Mouse (Mus musculus) heart, adult 8-10 months (tissue): ENCODE data around the gene Dusp18. TPM values are rescaled to one million over a fixed set of nuclear protein-coding genes. Genes with fewer than 3 reads are reported as not detected.

ENCODE experiments used
- DNase-seq: peaks from one replicate; pipeline ENCODE4 v3.0.0; 2022; ENCODE audit warnings: low spot score
- total RNA-seq, 4 experiments: library from RNA; stranded (reverse); gene quantifications; 2 replicates each; pipeline ENCODE4 v1.2.4; 2022

Dusp18 gene
- total RNA-seq, 4 experiments from 2014 or later, result 31.5 to 52.7 (median 36.9) TPM

- DNase-seq, result no peak
Observed at GRCm38 (mm10) chr11:3930019-3930418, 35.0 kb downstream of the Dusp18 start.

GRCm38 (mm10) chr11:3930931-3931330 is 35.9 kb downstream of the Dusp18 start:
- DNase-seq, result no peak

- DNase-seq, result peak; percentile 93
Observed at GRCm38 (mm10) chr11:3931511-3932211, 36.6 kb downstream of the Dusp18 start, which contains the start of gene Tcn2. TSS of gene Tcn2 (minus strand) at chr11:3932159.

GRCm38 (mm10) chr11:3933756-3934285 is 38.8 kb downstream of the Dusp18 start:
- no peak for DNase-seq

- no peak for DNase-seq
Observed at GRCm38 (mm10) chr11:3935135-3935534, 40.1 kb downstream of the Dusp18 start.

GRCm38 (mm10) chr11:3936318-3936717 is 41.3 kb downstream of the Dusp18 start:
- DNase-seq, result no peak

GRCm38 (mm10) chr11:3937321-3937874 is 42.4 kb downstream of the Dusp18 start:
- no peak for DNase-seq

GRCm38 (mm10) chr11:3941371-3941770 is 46.3 kb downstream of the Dusp18 start:
- DNase-seq, result no peak

- DNase-seq, result no peak
Observed at GRCm38 (mm10) chr11:3946386-3946785, 51.3 kb downstream of the Dusp18 start.

Other genes with a start within 250 kb of the Dusp18 start
- gene Morc2a, start 246.0 kb upstream of the Dusp18 start, total RNA-seq, result 10 to 100 TPM; 18.5 to 20.2 (median 18.7) TPM
- 10 to 100 TPM; 17.0 to 22.2 (median 20.1) TPM for gene Osbp2, start 31.3 kb upstream of the Dusp18 start, total RNA-seq
- under 1 TPM; 0.57 to 0.91 (median 0.60) TPM for gene 4921536K21Rik, start 142 bp upstream of the Dusp18 start, total RNA-seq
- 1 to 10 TPM; 3.1 to 5.5 (median 4.3) TPM for gene Slc35e4, start 19.4 kb downstream of the Dusp18 start, total RNA-seq
- 10 to 100 TPM; 43.0 to 46.5 (median 44.3) TPM for gene Tcn2, start 36.9 kb downstream of the Dusp18 start, total RNA-seq
- gene Pes1, start 68.7 kb downstream of the Dusp18 start, total RNA-seq, result 10 to 100 TPM; 25.1 to 30.5 (median 27.3) TPM
- not detected for gene 4930556J24Rik, start 81.5 kb downstream of the Dusp18 start, total RNA-seq
- under 1 TPM in 1 of 4 experiments, not detected in 3; 0.27 TPM for gene Gal3st1, start 88.4 kb downstream of the Dusp18 start, total RNA-seq
- under 1 TPM in 3 of 4 experiments, not detected in 1; 0.16 to 0.65 (median 0.20) TPM for gene Sec14l4, start 136.2 kb downstream of the Dusp18 start, total RNA-seq
- gene Sec14l3, start 169.6 kb downstream of the Dusp18 start, total RNA-seq, result 1 to 10 TPM in 1 of 4 experiments, not detected in 3; 1.6 TPM
- 100 to 1,000 TPM; 128 to 167 (median 148) TPM for gene Mtfp1, start 200.2 kb downstream of the Dusp18 start, total RNA-seq
- gene Sec14l2, start 228.2 kb downstream of the Dusp18 start, total RNA-seq, result under 1 TPM; 0.41 to 0.82 (median 0.60) TPM
- 10 to 100 TPM in 3 of 4 experiments, 1 to 10 TPM in 1; 10.0 to 14.2 (median 11.2) TPM for gene Rnf215, start 240.0 kb downstream of the Dusp18 start, total RNA-seq